Mouse (Mus musculus) heart, embryonic 11.5 days (tissue): ENCODE results near the gene Uap1. TPM values are rescaled to one million over a fixed set of nuclear protein-coding genes. Genes with fewer than 3 reads are reported as not detected.

Experiments used
- ATAC-seq: fragments of 200-750 bp; cut with Nextera tagmentation; replicated peaks from 2 replicates; pipeline ENCODE4 v1.8.0; 2017; ENCODE audit warnings: moderate library complexity; ENCODE audit not compliant: insufficient number of reproducible peaks, low FRiP score, low TSS enrichment
- H3K27ac ChIP-seq: fragments of 300-500 bp; sonication (generic); 2 replicates; pipeline ENCODE4 v1.5.1; 2014; ENCODE audit warnings: mild to moderate bottlenecking, low read depth, low read length
- H3K27me3 ChIP-seq: fragments of 300-500 bp; sonication (generic); 2 replicates; pipeline ENCODE4 v1.6.1; 2014; ENCODE audit warnings: mild to moderate bottlenecking, low read length, mixed read lengths; ENCODE audit not compliant: control insufficient read depth, insufficient read depth
- H3K36me3 ChIP-seq: fragments of 300-500 bp; sonication (generic); 2 replicates; pipeline ENCODE4 v1.6.1; 2014; ENCODE audit warnings: mild to moderate bottlenecking, low read length, moderate library complexity, mixed read lengths; ENCODE audit not compliant: control insufficient read depth, insufficient read depth
- H3K4me1 ChIP-seq: fragments of 300-500 bp; sonication (generic); 2 replicates; pipeline ENCODE4 v1.6.1; 2014; ENCODE audit warnings: low read length; ENCODE audit not compliant: control insufficient read depth, insufficient read depth
- H3K4me2 ChIP-seq: fragments of 300-500 bp; sonication (generic); 2 replicates; pipeline ENCODE4 v1.6.1; 2014; ENCODE audit warnings: mild to moderate bottlenecking, moderate library complexity
- H3K4me3 ChIP-seq: fragments of 300-500 bp; sonication (generic); 2 replicates; pipeline ENCODE4 v1.5.1; 2014; ENCODE audit warnings: low read depth, low read length
- H3K9ac ChIP-seq: fragments of 300-500 bp; sonication (generic); 2 replicates; pipeline ENCODE4 v1.6.1; 2014; ENCODE audit warnings: mild to moderate bottlenecking, low read depth, low read length, moderate library complexity
- H3K9me3 ChIP-seq: fragments of 300-500 bp; sonication (generic); replicated peaks from 2 replicates; pipeline ENCODE4 v1.6.1; 2016; ENCODE audit warnings: low read length; ENCODE audit not compliant: control insufficient read depth
- WGBS: fragments of 180-500 bp; shearing (Covaris S2); extraction: QIAGEN DNeasy Blood & Tissue Kit; methylation state at CpG from one replicate; pipeline ENCODE4 v1.1.7; 2014; ENCODE audit not compliant: insufficient replicate concordance; 5-methylcytosine and 5-hydroxymethylcytosine counted together
- polyA plus RNA-seq: library from polyadenylated mRNA; unstranded; fragments of >200 nt; fragmentation: Nextera tagmentation; extraction: Ambion mirVana; gene quantifications from 2 replicates; pipeline ENCODE4 v1.2.1, GENCODE M21; 2014

The Uap1 gene
- polyA plus RNA-seq, 1 experiment from 2014 or later: 58.6 TPM

DNA sequence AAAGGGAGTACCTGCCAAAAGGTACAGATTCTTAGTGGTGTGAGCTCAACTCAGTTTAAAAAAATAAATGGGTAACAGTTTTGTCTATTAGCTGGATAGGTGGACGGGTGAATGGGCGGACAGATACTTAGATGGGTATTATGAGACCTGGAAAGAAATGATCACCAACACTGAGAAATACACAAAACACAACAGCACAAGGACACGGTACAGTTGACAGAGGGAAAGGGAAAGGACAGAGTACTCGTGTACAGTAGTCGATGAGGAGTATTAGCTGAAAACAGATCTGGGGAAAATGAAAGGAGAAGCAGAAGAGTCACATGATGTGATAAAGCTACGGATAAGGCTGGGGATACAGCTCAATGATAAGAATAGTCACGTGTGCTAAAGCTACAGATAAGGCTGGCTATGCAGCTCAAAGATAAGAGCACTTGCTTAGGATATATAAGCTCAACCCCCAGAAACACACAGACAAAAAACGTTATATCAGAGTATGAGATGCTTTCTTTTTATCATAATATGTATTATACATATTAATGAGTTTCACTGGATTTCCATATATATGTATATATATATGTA is 2.0 kb upstream of the Uap1 start:
- Histone ChIP-seq H3K9me3 (no peaks in the 10 kb centered on the region), H3K27me3 (no peaks in the 10 kb centered on the region), H3K4me3 (no peak overlapping the region), H3K9ac (no peak overlapping the region), H3K27ac (no peak overlapping the region), H3K4me1 (peaks cover 7% of the 10 kb centered on the region), H3K4me2 (no peak overlapping the region), H3K36me3 (no peaks in the 10 kb centered on the region)
- no peak for ATAC-seq
- 62% methylated on average over 8 of the region's 8 CpGs for WGBS

DNA sequence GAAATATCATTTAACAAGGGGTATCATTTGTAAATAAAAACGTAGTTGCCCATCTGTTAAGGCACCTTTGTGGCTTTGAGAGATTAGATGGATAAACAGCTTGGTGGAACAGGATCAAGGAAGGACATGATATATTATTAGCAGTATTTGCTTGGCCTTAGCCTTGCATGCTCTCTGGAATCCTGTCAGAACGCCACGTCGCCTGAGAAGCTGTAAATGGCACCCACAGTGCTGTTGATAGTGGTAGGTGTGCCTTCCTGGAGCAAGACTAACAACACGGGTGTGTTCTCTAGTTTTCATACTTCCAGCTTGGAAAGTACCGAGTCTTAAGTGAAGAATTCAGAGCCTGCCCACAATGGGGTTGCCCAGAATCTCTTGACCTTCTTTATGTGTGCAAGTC is 1.1 kb upstream of the Uap1 start:
- Histone ChIP-seq H3K4me2 (peak overlapping the region; percentile 70), H3K36me3 (no peaks in the 10 kb centered on the region), H3K9ac (no peak overlapping the region), H3K27me3 (no peaks in the 10 kb centered on the region), H3K9me3 (no peaks in the 10 kb centered on the region), H3K4me1 (peaks cover 7% of the 10 kb centered on the region), H3K4me3 (no peak overlapping the region), H3K27ac (0 out of 2 replicates have a peak overlapping the region, but pooled peaks have one; percentile 35)
- ATAC-seq: no peak
- 33% methylated on average over 6 of the region's 6 CpGs for WGBS

DNA sequence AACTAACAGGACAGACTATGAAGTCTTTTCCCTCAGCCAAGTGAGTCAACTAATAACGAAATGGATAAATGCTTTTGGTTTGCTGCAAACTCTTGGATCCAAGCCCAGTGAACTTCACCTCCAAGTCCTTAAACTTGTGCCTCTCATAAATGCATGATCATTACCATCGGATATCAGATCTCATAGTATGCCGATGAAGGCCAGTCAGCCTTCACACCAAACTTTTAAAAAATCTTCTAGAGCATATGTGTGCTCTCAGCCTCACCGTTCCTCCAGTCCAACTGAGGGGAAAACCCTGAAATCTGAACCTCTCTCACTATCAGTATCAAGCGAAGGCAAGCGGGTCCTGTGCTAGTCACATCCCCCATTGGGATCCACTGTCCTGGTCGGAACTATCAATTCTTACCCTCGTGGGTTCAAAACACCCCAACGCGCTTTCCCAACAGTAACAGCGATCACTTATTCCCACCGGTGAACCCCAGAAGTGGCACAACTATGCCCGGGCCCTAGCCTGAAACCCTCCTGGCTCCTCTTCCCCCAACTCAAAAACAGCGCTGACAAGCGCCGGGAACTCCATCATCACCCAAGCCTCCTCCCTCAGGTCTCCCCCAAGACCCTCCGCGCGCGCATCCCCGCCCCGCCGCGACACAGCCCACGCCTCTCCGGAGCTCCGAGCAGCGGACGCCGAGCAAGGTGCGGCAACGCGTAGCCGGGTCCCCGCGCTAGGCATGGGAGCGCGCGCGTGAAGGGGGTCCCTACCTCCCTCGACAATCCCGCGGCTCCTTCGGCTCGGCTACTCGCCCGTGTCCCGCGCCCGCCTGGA is 555 bp downstream of the Uap1 start:
- peaks cover 12% of the 10 kb centered on the region for H3K4me1 ChIP-seq
- H3K9me3 ChIP-seq: no peaks in the 10 kb centered on the region
- WGBS: 1% methylated on average over 46 of the region's 50 CpGs
- H3K36me3 ChIP-seq: no peaks in the 10 kb centered on the region
- H3K27ac ChIP-seq: peak overlapping the region; percentile 88
- H3K4me2 ChIP-seq: peak overlapping the region; percentile 70
- no peak; the same call in 1 of the 2 replicates for ATAC-seq
- H3K9ac ChIP-seq: peak overlapping the region; percentile 93
- no peaks in the 10 kb centered on the region for H3K27me3 ChIP-seq
- peak overlapping the region; percentile 86 for H3K4me3 ChIP-seq

DNA sequence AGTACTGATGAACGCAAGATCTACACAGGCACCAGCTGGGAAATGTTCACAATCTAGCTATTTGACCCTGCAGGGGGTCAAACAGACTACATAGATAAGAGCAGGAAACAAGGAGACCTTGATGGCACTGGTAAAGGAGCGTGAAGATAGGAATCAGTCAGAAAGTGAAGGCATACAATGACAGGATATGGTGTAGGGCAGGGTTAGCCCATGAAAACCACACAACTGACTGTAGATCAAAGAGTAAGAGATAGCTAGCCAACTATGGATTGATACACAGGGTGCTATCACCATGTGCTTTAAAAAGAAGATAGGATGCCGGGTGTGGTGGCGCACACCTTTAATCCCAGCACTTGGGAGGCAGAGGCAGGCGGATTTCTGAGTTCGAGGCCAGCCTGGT is 7.0 kb downstream of the Uap1 start:
- 72% methylated on average over 6 of the region's 6 CpGs for WGBS
- ATAC-seq: no peak

DNA sequence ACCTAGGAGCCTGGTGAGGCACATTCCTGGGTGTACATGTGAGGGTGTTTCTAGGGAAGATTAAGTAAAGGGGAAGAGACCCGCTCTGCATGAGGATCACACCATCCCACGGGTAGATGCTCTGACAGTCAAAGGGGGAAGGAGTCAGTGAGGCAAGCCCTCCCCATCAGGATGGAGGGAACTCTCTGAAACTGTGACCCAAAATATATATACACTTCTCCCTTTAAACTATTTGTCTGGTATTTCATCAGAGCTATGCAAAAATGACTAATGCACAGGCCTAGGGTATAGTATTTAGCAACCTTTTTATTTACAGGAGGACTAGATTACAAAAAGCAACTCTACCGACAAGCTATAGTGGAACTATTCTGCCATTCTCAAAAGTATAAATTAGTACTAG is 9.8 kb downstream of the Uap1 start:
- Histone ChIP-seq H3K4me3 (no peak overlapping the region), H3K4me1 (peaks cover 8% of the 10 kb centered on the region; the same call in 1 of the 2 replicates), H3K27ac (no peak overlapping the region), H3K9ac (no peak overlapping the region), H3K36me3 (peaks cover 15% of the 10 kb centered on the region), H3K4me2 (no peak overlapping the region), H3K9me3 (no peaks in the 10 kb centered on the region), H3K27me3 (no peaks in the 10 kb centered on the region)
- no peak for ATAC-seq
- WGBS: 87% methylated on average over 3 of the region's 3 CpGs

More for the DNA sequence above, 7.0 kb downstream of the Uap1 start:
- H3K27me3 ChIP-seq: no peaks in the 10 kb centered on the region
- no peaks in the 10 kb centered on the region for H3K9me3 ChIP-seq
- H3K4me1 ChIP-seq: peaks cover 10% of the 10 kb centered on the region; the same call in 1 of the 2 replicates
- H3K9ac ChIP-seq: no peak overlapping the region
- no peak overlapping the region for H3K27ac ChIP-seq
- no peak overlapping the region for H3K4me3 ChIP-seq
- H3K4me2 ChIP-seq: no peak overlapping the region
- H3K36me3 ChIP-seq: peaks cover 9% of the 10 kb centered on the region

DNA sequence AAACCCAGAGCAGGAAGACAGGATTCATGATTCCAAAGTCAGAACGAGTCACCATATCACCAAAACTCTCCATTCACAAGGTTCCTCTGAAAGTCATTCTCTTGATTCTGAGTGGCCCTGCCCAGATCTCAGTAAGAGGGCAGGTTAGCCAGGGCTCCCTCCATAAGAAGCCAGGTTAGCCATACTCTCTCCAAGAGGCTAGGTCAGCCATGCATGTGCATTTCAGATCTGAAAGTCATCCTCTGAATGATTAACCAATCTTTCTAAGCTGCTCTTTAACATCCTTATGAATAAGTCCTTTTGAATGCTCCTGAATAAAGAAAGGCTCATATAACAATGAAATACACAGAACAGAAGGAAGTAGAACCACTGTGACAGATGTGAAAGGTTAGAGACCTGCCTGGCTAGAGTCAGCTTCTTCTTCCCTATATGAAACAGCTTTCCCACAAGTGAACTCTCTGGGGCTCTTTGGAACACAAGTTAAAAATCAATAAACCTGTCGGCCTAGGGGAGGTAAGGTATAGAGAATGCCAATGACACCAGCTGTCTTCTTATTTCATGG is 10.6 kb downstream of the Uap1 start:
- Histone ChIP-seq H3K4me1 (peaks cover 4% of the 10 kb centered on the region; the same call in 1 of the 2 replicates), H3K27ac (no peak overlapping the region), H3K9me3 (no peaks in the 10 kb centered on the region), H3K4me2 (no peak overlapping the region), H3K27me3 (no peaks in the 10 kb centered on the region), H3K9ac (no peak overlapping the region), H3K36me3 (peaks cover 17% of the 10 kb centered on the region), H3K4me3 (no peak overlapping the region)
- 79% methylated on average over 2 of the region's 2 CpGs for WGBS
- no peak for ATAC-seq

DNA sequence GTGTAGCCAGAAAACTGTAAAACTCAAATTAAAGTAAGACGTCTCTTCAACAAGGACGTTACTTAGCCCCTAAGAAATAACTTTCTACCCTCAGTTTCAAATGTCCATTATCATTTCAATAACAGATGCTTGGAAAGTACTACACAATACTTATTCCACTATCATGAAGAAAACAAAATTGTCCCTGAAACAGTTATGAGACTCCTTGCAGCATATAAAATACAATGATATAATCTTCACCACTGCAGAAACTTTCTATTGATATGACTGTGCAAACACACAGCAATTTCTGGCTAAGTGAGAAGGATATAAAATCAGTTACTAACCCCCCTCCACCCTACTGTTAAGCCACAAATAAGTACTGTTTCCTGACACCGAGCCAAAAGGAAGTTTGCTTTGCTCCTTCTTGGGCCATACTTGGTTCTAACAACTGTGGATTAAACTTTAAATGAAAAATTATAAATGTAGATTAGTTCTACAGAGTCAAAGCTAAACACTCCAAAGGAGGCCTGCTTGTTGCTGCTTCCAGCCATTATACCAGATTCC is 11.3 kb downstream of the Uap1 start:
- WGBS: 79% methylated on average over 3 of the region's 3 CpGs
- Histone ChIP-seq H3K4me1 (peaks cover 4% of the 10 kb centered on the region; the same call in 1 of the 2 replicates), H3K9ac (no peak overlapping the region)

DNA sequence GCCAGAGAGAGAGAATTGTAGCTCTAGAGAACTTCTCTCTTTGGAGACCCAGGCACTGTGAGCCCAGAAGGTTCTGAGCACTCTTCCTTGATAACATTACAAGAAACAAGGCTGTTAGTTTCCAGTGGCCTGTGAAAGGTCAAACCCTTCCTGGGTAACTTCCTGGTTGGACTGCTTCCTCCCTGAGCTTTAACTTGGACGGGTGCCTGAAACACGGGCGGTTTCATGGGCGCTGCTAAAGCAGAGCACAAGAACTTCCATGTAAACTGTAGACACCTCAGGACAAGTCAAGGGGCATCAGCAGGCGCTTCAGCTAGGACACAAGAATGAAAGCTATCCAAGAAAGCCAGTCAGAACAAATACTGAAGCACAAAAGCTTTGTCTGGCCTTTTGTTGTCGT is 12.9 kb downstream of the Uap1 start:
- peaks cover 23% of the 10 kb centered on the region for H3K36me3 ChIP-seq
- no peak for ATAC-seq

More for the DNA sequence above, 11.3 kb downstream of the Uap1 start:
- Histone ChIP-seq H3K9me3 (no peaks in the 10 kb centered on the region), H3K27ac (no peak overlapping the region), H3K4me3 (no peak overlapping the region), H3K27me3 (no peaks in the 10 kb centered on the region), H3K4me2 (no peak overlapping the region), H3K36me3 (peaks cover 18% of the 10 kb centered on the region)
- no peak for ATAC-seq

More for the DNA sequence above, 12.9 kb downstream of the Uap1 start:
- H3K4me2 ChIP-seq: no peak overlapping the region
- no peak overlapping the region for H3K9ac ChIP-seq
- H3K4me1 ChIP-seq: no peaks in the 10 kb centered on the region
- H3K27ac ChIP-seq: no peak overlapping the region
- WGBS: 72% methylated on average over 6 of the region's 6 CpGs
- no peak overlapping the region for H3K4me3 ChIP-seq
- H3K9me3 ChIP-seq: no peaks in the 10 kb centered on the region
- H3K27me3 ChIP-seq: no peaks in the 10 kb centered on the region
